Mouse (Mus musculus): ENCODE measurements at regions not wholly inside any gene's neighbourhood (a gene's known extent, or its start where the extent isn't known, plus 50 kb on each side); places are given as distances from the start of the nearest gene placed in this dataset.

DNA sequence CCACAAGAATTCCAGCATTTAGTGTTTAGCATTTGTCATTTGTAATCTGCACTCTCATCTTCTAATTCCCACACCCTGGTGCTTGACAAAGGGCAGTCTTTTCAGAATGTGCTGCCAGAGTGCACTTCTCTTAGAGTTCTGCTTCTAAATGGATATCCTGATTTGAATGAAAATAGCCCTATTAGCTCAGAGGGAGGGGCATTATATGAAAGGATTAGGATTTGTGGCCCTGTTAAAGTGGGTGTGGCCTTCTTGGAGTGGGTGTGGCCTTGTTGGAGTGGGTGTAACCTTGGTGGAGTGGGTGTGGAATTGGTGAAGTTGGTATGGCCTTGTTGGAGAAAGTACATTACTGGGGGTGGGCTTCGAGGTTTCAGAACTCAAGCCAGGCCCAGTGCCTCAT lies 137.7 kb upstream of the Adamts16 start:
- no peak for TF ChIP-seq POLR2A (IDR thresholded peaks at IDR 0.05; ENCODE audit: borderline replicate concordance, extremely low read depth, insufficient read depth, insufficient read length, poor library complexity, severe bottlenecking)
- no peak for TF ChIP-seq CTCF (IDR thresholded peaks at IDR 0.05; ENCODE audit: borderline replicate concordance, extremely low read depth, insufficient read depth, insufficient read length)
